Mouse (Mus musculus) liver, adult 2 months (tissue): ENCODE results near the gene Daam2. TPM values are rescaled to one million over a fixed set of nuclear protein-coding genes. Genes with fewer than 3 reads are reported as not detected.

Experiments
- DNase-seq: peaks from one replicate; pipeline ENCODE4 v3.0.0-alpha.2; 2011; ENCODE audit warnings: low read depth, low spot score; ENCODE audit errors: extremely low read depth
- H3K27ac ChIP-seq: fragments of 200-500 bp; replicated peaks from 2 replicates; pipeline ENCODE4 v1.5.1; 2012; ENCODE audit warnings: low read depth, mild to moderate bottlenecking, control low read depth, inconsistent platforms, low read length; ENCODE audit not compliant: insufficient read depth
- H3K27me3 ChIP-seq: fragments of 200-500 bp; 2 replicates; pipeline ENCODE4 v1.6.1; 2012; ENCODE audit warnings: mild to moderate bottlenecking, moderate library complexity, low read length, inconsistent platforms; ENCODE audit not compliant: control insufficient read depth, insufficient read depth
- H3K36me3 ChIP-seq: fragments of 200-500 bp; 2 replicates; pipeline ENCODE4 v1.6.1; 2012; ENCODE audit warnings: low read length, inconsistent platforms; ENCODE audit not compliant: control insufficient read depth, insufficient read depth
- H3K4me1 ChIP-seq: fragments of 200-500 bp; 2 replicates; pipeline ENCODE4 v1.6.1; 2011; ENCODE audit warnings: low read length; ENCODE audit not compliant: control insufficient read depth, insufficient read depth
- H3K4me3 ChIP-seq: fragments of 200-500 bp; 2 replicates; pipeline ENCODE4 v1.5.1; 2011; ENCODE audit warnings: low read depth, mild to moderate bottlenecking, control low read depth, low read length, moderate library complexity; ENCODE audit not compliant: insufficient read depth
- H3K79me2 ChIP-seq: fragments of 200-500 bp; 2 replicates; pipeline ENCODE4 v1.6.1; 2012; ENCODE audit warnings: inconsistent platforms, mild to moderate bottlenecking, low read length, moderate library complexity; ENCODE audit not compliant: control insufficient read depth, insufficient read depth
- H3K9ac ChIP-seq: fragments of 200-500 bp; 2 replicates; pipeline ENCODE4 v1.6.1; 2012; ENCODE audit warnings: low read depth, mild to moderate bottlenecking, control low read depth, inconsistent platforms, low read length
- CTCF ChIP-seq: fragments of 200-500 bp; IDR thresholded peaks from 2 replicates; pipeline ENCODE4 v1.5.1; 2011; ENCODE audit warnings: low read depth, low read length, control low read depth
- POLR2A ChIP-seq: fragments of 200-500 bp; IDR thresholded peaks from 2 replicates; pipeline ENCODE4 v1.6.1; 2011; ENCODE audit warnings: low read length, control low read depth; ENCODE audit not compliant: insufficient read depth; ENCODE audit errors: extremely low read depth
- WGBS: fragments of 180-500 bp; shearing (Covaris S2); methylation state at CpG from one replicate; pipeline ENCODE4 v1.1.7; 2018; 5-methylcytosine and 5-hydroxymethylcytosine counted together
- polyA plus RNA-seq: library from polyadenylated mRNA; depleted of rRNA; stranded (reverse); fragments of >200 nt; gene quantifications from 2 replicates; pipeline ENCODE4 v1.2.3, GENCODE M21; 2012
- total RNA-seq: library from RNA; depleted of rRNA; stranded (reverse); fragments of >200 nt; gene quantifications from 2 replicates; pipeline ENCODE4 v1.2.3, GENCODE M21; 2014

The Daam2 gene
- total and polyA plus RNA-seq, 2 experiments: 1.0 to 1.4 TPM

DNA sequence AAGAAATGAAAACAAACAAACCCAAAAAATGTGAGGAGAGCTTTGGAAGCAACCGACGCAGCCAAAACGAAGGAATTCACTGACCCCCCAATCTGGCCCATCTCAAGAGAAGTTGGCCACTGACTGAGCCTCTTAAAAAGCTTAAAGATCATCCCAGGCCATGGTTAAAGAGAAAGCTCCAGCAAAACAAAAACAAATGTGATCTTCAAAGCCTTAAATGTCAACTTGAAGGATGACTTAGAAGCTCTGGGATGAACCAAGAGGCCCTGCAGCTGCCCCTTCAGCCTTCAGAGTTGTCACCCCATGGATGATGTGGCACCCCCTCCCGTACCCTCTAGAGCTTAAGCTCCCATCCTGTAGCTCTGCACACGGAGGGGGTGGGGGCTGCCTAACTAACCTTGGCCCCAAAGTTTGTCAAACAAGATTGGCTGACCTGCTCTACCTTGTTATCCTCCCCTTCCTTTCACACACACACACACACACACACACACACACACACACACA is 4.3 kb downstream of the Daam2 start:
- Histone ChIP-seq H3K9ac (no peak overlapping the region), H3K27me3 (peaks cover 2% of the 10 kb centered on the region; the same call in 1 of the 2 replicates), H3K27ac (no peak overlapping the region), H3K4me3 (no peak overlapping the region), H3K79me2 (no peaks in the 10 kb centered on the region), H3K4me1 (no peaks in the 10 kb centered on the region), H3K36me3 (no peaks in the 10 kb centered on the region)
- TF ChIP-seq CTCF (no peak), POLR2A (no peak)
- 50% methylated on average over 5 of the region's 5 CpGs for WGBS
- no peak for DNase-seq

GRCm38 (mm10) chr17:49556169-49556568 is 8.0 kb downstream of the Daam2 start:
- Histone ChIP-seq H3K9ac (no peak overlapping the region), H3K4me1 (no peaks in the 10 kb centered on the region), H3K4me3 (no peak overlapping the region), H3K27me3 (0 out of 2 replicates have a peak, but pooled peaks cover 2% of the 10 kb centered on the region), H3K36me3 (no peaks in the 10 kb centered on the region), H3K79me2 (no peaks in the 10 kb centered on the region), H3K27ac (no peak overlapping the region)
- TF ChIP-seq CTCF (no peak), POLR2A (no peak)
- WGBS: 59% methylated on average over 3 of the region's 3 CpGs
- no peak for DNase-seq

DNA sequence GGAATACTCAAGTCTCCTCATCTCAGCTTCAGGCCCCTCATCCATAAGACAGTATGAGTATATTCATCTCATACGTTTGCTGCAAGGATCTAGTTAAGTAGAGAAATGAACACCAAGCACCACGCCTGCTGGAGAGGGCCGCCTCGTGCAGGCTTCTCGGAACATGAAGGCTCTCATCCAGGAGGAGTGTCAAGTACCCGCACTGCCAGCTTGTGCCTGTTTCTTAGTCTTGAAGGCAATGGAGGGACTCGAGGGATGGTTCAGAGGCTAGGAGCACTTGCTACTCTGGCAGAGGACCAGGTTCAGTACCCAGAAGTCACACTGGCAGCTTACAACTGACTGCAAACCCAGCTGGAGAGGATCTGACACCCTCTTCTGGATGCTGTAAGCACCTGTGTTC is 12.2 kb downstream of the Daam2 start:
- TF ChIP-seq CTCF (no peak), POLR2A (no peak)
- Histone ChIP-seq H3K79me2 (no peaks in the 10 kb centered on the region), H3K36me3 (no peaks in the 10 kb centered on the region), H3K9ac (no peak overlapping the region), H3K27me3 (no peaks in the 10 kb centered on the region), H3K4me1 (no peaks in the 10 kb centered on the region), H3K4me3 (no peak overlapping the region), H3K27ac (no peak overlapping the region)
- DNase-seq: no peak
- WGBS: 79% methylated on average over 7 of the region's 7 CpGs

- Histone ChIP-seq H3K79me2 (no peaks in the 10 kb centered on the region), H3K9ac (no peak overlapping the region), H3K27me3 (no peaks in the 10 kb centered on the region), H3K4me3 (no peak overlapping the region), H3K4me1 (no peaks in the 10 kb centered on the region), H3K27ac (no peak overlapping the region), H3K36me3 (no peaks in the 10 kb centered on the region)
- no peak for DNase-seq
- no peak for TF ChIP-seq POLR2A
- no peak for TF ChIP-seq CTCF
- 85% methylated on average over 2 of the region's 2 CpGs for whole genome bisulfite sequencing
Observed at GRCm38 (mm10) chr17:49551465-49551864, 12.7 kb downstream of the Daam2 start.

GRCm38 (mm10) chr17:49545997-49546396 is 18.1 kb downstream of the Daam2 start:
- Histone ChIP-seq H3K36me3 (no peaks in the 10 kb centered on the region), H3K9ac (no peak overlapping the region), H3K79me2 (0 out of 2 replicates have a peak, but pooled peaks cover 3% of the 10 kb centered on the region), H3K4me3 (no peak overlapping the region), H3K4me1 (no peaks in the 10 kb centered on the region), H3K27ac (no peak overlapping the region), H3K27me3 (no peaks in the 10 kb centered on the region)
- TF ChIP-seq CTCF: no peak
- no peak for TF ChIP-seq POLR2A
- WGBS: 58% methylated on average over 4 of the region's 4 CpGs
- no peak for DNase-seq

DNA sequence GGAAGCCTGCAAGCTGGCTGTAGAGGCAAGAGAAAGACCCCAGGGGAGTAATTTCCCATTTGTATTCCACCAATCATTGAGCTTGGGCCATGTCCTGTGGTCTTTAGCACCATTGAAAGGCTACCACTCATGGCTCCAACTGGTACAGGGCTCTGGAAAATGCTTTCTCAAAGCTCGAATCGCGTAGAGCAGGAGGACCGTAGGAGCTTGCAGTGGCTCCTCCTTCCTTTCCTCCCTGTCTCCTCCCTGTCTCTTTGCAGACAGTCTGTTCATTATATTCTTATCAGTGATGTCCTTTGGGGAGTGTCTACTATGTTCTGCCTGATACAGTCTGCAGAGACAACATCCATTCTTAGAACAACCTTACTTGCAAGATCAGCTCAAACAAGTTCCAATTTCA is 18.7 kb downstream of the Daam2 start:
- no peaks in the 10 kb centered on the region for H3K36me3 ChIP-seq
- H3K9ac ChIP-seq: no peak overlapping the region
- 77% methylated on average over 4 of the region's 4 CpGs for WGBS
- H3K27ac ChIP-seq: no peak overlapping the region
- H3K79me2 ChIP-seq: 0 out of 2 replicates have a peak, but pooled peaks cover 3% of the 10 kb centered on the region
- no peak for TF ChIP-seq POLR2A
- no peak for TF ChIP-seq CTCF
- no peak for DNase-seq
- no peak overlapping the region for H3K4me3 ChIP-seq
- no peaks in the 10 kb centered on the region for H3K27me3 ChIP-seq
- H3K4me1 ChIP-seq: no peaks in the 10 kb centered on the region
